Mouse (Mus musculus) erythroblast, embryonic 14.5 days (primary cell): Measurements from ENCODE around the gene Ppfibp1.

Experiments used
- GATA1 ChIP-seq: IDR thresholded peaks from 2 replicates; pipeline ENCODE4 v1.6.1; 2012; ENCODE audit warnings: low read length, inconsistent platforms, mixed read lengths
- TAL1 ChIP-seq: IDR thresholded peaks from 3 replicates; pipeline ENCODE4 v1.6.1; 2012; ENCODE audit warnings: low read length, inconsistent platforms, mixed read lengths

GRCm38 (mm10) chr6:146844867-146845266 is 43.4 kb upstream of the Ppfibp1 start:
- TF ChIP-seq TAL1 (no peak), GATA1 (no peak)
